Comparison of ENCODE assay signal across 26 mouse cellular contexts in the genomic region with DNA sequence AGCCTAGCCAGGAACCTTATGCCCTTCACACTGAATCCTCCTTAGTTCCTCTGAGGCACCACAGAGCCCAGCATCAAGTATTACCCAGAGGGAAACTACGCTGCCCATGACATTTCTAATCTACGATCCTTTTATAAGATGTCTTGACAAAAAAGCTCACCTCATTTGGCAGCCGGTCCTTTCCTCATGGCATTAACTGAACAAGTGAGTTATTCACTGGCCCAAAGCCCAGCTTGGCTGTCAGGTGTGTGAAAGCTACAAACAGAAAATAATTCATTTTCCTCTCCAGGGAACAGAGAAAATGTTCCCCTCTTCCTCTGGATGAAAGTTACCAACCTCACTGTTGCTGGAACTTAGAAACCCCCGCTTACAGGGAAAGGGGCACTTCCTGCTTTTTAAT.
DNase-seq lines count a peak whose midpoint lies in the region; ATAC-seq lines count a peak whose summit lies in the region.
"Had no signal": no experiment of that assay in that cellular context is flagged by ENCODE, and none has a peak within 500 bp of the region (broad histone marks: within the 10 kb centered on the region; RNA-seq: fewer than 3 reads in every experiment).

No protein-coding gene starts in this region.

- no peaks in the 10 kb centered on the region for H3K9me3 ChIP-seq in neural tube, embryonic 15.5 days (replicated peaks)
- H3K9me3 ChIP-seq: embryonic facial prominence, embryonic 13.5 days; forebrain, embryonic 10.5 days; forebrain, embryonic 13.5 days; G1E; heart, embryonic 10.5 days; heart, embryonic 13.5 days; hindbrain, embryonic 13.5 days had no signal

- no peak for ATAC-seq in neural tube, embryonic 15.5 days (ENCODE audit: low FRiP score)
- ATAC-seq: forebrain, embryonic 13.5 days; hindbrain, embryonic 16.5 days; inflammation-experienced regulatory T-cells, adult 6 months; intestine, embryonic 16.5 days; Patski had no signal

- 0 out of 2 replicates have a peak, but pooled peaks cover under 1% of the 10 kb centered on the region for H3K4me1 ChIP-seq in neural tube, embryonic 15.5 days
- H3K4me1 ChIP-seq: embryonic facial prominence, embryonic 13.5 days; forebrain, embryonic 10.5 days; forebrain, embryonic 13.5 days; heart, embryonic 10.5 days; hindbrain, embryonic 13.5 days had no signal

- WGBS in neural tube, embryonic 15.5 days, result 58% methylated on average over 4 of the region's 4 CpGs

- H3K27me3 ChIP-seq in neural tube, embryonic 15.5 days (replicated peaks), result no peaks in the 10 kb centered on the region
- H3K27me3 ChIP-seq: CH12.LX; embryonic facial prominence, embryonic 13.5 days; forebrain, embryonic 13.5 days; heart, embryonic 13.5 days; hindbrain, embryonic 13.5 days; Patski had no signal

- H3K36me3 ChIP-seq in neural tube, embryonic 15.5 days, result no peaks in the 10 kb centered on the region
- H3K36me3 ChIP-seq: embryonic facial prominence, embryonic 13.5 days; forebrain, embryonic 10.5 days; G1E; heart, embryonic 10.5 days; heart, embryonic 13.5 days; hindbrain, embryonic 13.5 days had no signal

- intact Hi-C loops in heart, postnatal 14 days (cut with DNase I), result no loop called here

- H3K4me2 ChIP-seq in neural tube, embryonic 15.5 days, result no peak overlapping the region
- H3K4me2 ChIP-seq: embryonic facial prominence, embryonic 13.5 days; forebrain, embryonic 13.5 days; heart, embryonic 13.5 days; hindbrain, embryonic 13.5 days had no signal

- peak; percentile 24 to 38 for DNase-seq in cerebellum, postnatal 14 days
- DNase-seq in cerebellum, adult 9-11 months, result no peak
- peak; percentile 11 for DNase-seq in heart, adult 11 months
- no peak for DNase-seq in heart, postnatal 14 days
- DNase-seq in kidney, postnatal 14 days, result peak; percentile 12
- DNase-seq in kidney, adult 11 months, result no peak
- peak; percentile 34 for DNase-seq in brain, adult 2 months (ENCODE audit: low read depth, low spot score)
- DNase-seq: adrenal gland, postnatal 10 days; B cell, adult 2 months; cerebellum, adult 18-20 months; gastrocnemius, postnatal 25 days; heart, adult 2 months; kidney, adult 8-10 months had no signal

- H3K27ac ChIP-seq in neural tube, embryonic 15.5 days (replicated peaks), result no peak overlapping the region
- H3K27ac ChIP-seq: embryonic facial prominence, embryonic 13.5 days; forebrain, embryonic 10.5 days; forebrain, embryonic 13.5 days; heart, adult 2 months; heart, embryonic 10.5 days; heart, embryonic 13.5 days; hindbrain, embryonic 13.5 days had no signal

- no peak overlapping the region for H3K4me3 ChIP-seq in neural tube, embryonic 15.5 days (replicated peaks)
- H3K4me3 ChIP-seq: embryonic facial prominence, embryonic 13.5 days; forebrain, embryonic 10.5 days; forebrain, embryonic 13.5 days; heart, adult 2 months; heart, embryonic 10.5 days; heart, embryonic 13.5 days; hindbrain, embryonic 13.5 days had no signal

- H3K9ac ChIP-seq in neural tube, embryonic 15.5 days (replicated peaks), result no peak overlapping the region
- H3K9ac ChIP-seq: embryonic facial prominence, embryonic 13.5 days; forebrain, embryonic 13.5 days; heart, embryonic 13.5 days; hindbrain, embryonic 13.5 days had no signal

Comparison
In these comparisons a context has a peak if more than half of its experiments do, and no peak if none do; other contexts are left out.
1. DNase-seq: peak in cerebellum, postnatal 14 days (2 of 2), heart, adult 11 months (single experiment), kidney, postnatal 14 days (single experiment) and brain, adult 2 months (single experiment); none in cerebellum, adult 9-11 months (single experiment), heart, postnatal 14 days (0 of 2) and kidney, adult 11 months (single experiment).